Mouse (Mus musculus): ENCODE measurements around the gene Rbpjl. TPM values are rescaled to one million over a fixed set of nuclear protein-coding genes. Genes with fewer than 3 reads are reported as not detected.

The Rbpjl gene
- polyA plus RNA-seq, 1 experiment from 2014 or later = 45.2 TPM

- Histone ChIP-seq H3K4me3 (replicated peaks; ENCODE audit: low read length) (no peak overlapping the region), H3K4me1 (ENCODE audit: control insufficient read depth, insufficient read depth, low read length) (peaks cover 6% of the 10 kb centered on the region), H3K36me3 (ENCODE audit: control insufficient read depth, insufficient read depth, low read length) (no peaks in the 10 kb centered on the region), H3K27me3 (ENCODE audit: control insufficient read depth, insufficient read depth, low read length) (peaks cover 11% of the 10 kb centered on the region; the same call in 1 of the 2 replicates), H3K4me2 (ENCODE audit: low read depth, low read length) (no peak overlapping the region), H3K9me3 (replicated peaks; ENCODE audit: control insufficient read depth, low read length) (no peaks in the 10 kb centered on the region), H3K9ac (ENCODE audit: low read length) (no peak overlapping the region), H3K27ac (ENCODE audit: low read length) (no peak overlapping the region)
- ATAC-seq (ENCODE audit: insufficient read depth, low FRiP score) = no peak
- 10% methylated on average over 8 of the region's 8 CpGs for WGBS
Measured at GRCm38 (mm10) chr2:164386953-164387352, 16.0 kb upstream of the Rbpjl start.

- peak within 1 kb of the TSS; percentile 80 for H3K4me2 ChIP-seq (ENCODE audit: low read depth, low read length)
- WGBS = 2% methylated on average over 17 of the region's 17 CpGs
- no peak within 1 kb of the TSS for H3K27ac ChIP-seq (ENCODE audit: low read length)
- H3K36me3 ChIP-seq (ENCODE audit: control insufficient read depth, insufficient read depth, low read length) = no peaks in the 10 kb centered on the region
- H3K27me3 ChIP-seq (ENCODE audit: control insufficient read depth, insufficient read depth, low read length) = peaks cover 11% of the 10 kb centered on the region; the same call in 1 of the 2 replicates
- H3K4me3 ChIP-seq (replicated peaks; ENCODE audit: low read length) = peak within 1 kb of the TSS; percentile 58
- peak; percentile 60; the same call in 1 of the 2 replicates for ATAC-seq (ENCODE audit: insufficient read depth, low FRiP score)
- peaks cover 6% of the 10 kb centered on the region for H3K4me1 ChIP-seq (ENCODE audit: control insufficient read depth, insufficient read depth, low read length)
- peak within 1 kb of the TSS; percentile 71 for H3K9ac ChIP-seq (ENCODE audit: low read length)
- H3K9me3 ChIP-seq (replicated peaks; ENCODE audit: control insufficient read depth, low read length) = no peaks in the 10 kb centered on the region
Measured at GRCm38 (mm10) chr2:164389020-164389419, 13.9 kb upstream of the Rbpjl start, which contains the start of gene Slpi. TSS of gene Slpi (minus strand) at chr2:164389095.

GRCm38 (mm10) chr2:164389499-164389898 is 13.4 kb upstream of the Rbpjl start:
- peak overlapping the region; percentile 80 for H3K4me2 ChIP-seq (ENCODE audit: low read depth, low read length)
- 1% methylated on average over 30 of the region's 30 CpGs for WGBS
- ATAC-seq (ENCODE audit: insufficient read depth, low FRiP score) = peak; percentile 69

GRCm38 (mm10) chr2:164393126-164393525 is 9.8 kb upstream of the Rbpjl start:
- Histone ChIP-seq H3K27ac (ENCODE audit: low read length) (no peak overlapping the region), H3K4me2 (ENCODE audit: low read depth, low read length) (no peak overlapping the region), H3K9me3 (replicated peaks; ENCODE audit: control insufficient read depth, low read length) (no peaks in the 10 kb centered on the region; the same call in none of the 2 replicates), H3K27me3 (ENCODE audit: control insufficient read depth, insufficient read depth, low read length) (peaks cover 6% of the 10 kb centered on the region; the same call in 1 of the 2 replicates), H3K36me3 (ENCODE audit: control insufficient read depth, insufficient read depth, low read length) (no peaks in the 10 kb centered on the region), H3K4me1 (ENCODE audit: control insufficient read depth, insufficient read depth, low read length) (peaks cover 6% of the 10 kb centered on the region; the same call in 1 of the 2 replicates), H3K9ac (ENCODE audit: low read length) (no peak overlapping the region), H3K4me3 (replicated peaks; ENCODE audit: low read length) (no peak overlapping the region)
- ATAC-seq (ENCODE audit: insufficient read depth, low FRiP score) = no peak
- WGBS = 79% methylated on average over 29 of the region's 29 CpGs

More at GRCm38 (mm10) chr2:164389499-164389898, 13.4 kb upstream of the Rbpjl start:
- H3K27ac ChIP-seq (ENCODE audit: low read length) = no peak overlapping the region
- H3K9me3 ChIP-seq (replicated peaks; ENCODE audit: control insufficient read depth, low read length) = no peaks in the 10 kb centered on the region
- H3K4me1 ChIP-seq (ENCODE audit: control insufficient read depth, insufficient read depth, low read length) = peaks cover 6% of the 10 kb centered on the region
- peaks cover 11% of the 10 kb centered on the region; the same call in 1 of the 2 replicates for H3K27me3 ChIP-seq (ENCODE audit: control insufficient read depth, insufficient read depth, low read length)
- H3K9ac ChIP-seq (ENCODE audit: low read length) = peak overlapping the region; percentile 71
- peak overlapping the region; percentile 58 for H3K4me3 ChIP-seq (replicated peaks; ENCODE audit: low read length)
- H3K36me3 ChIP-seq (ENCODE audit: control insufficient read depth, insufficient read depth, low read length) = no peaks in the 10 kb centered on the region

GRCm38 (mm10) chr2:164396076-164396475 is 6.9 kb upstream of the Rbpjl start:
- H3K4me2 ChIP-seq (ENCODE audit: low read depth, low read length) = no peak overlapping the region
- no peak overlapping the region for H3K4me3 ChIP-seq (replicated peaks; ENCODE audit: low read length)
- no peak for ATAC-seq (ENCODE audit: insufficient read depth, low FRiP score)
- no peak overlapping the region for H3K9ac ChIP-seq (ENCODE audit: low read length)
- H3K9me3 ChIP-seq (replicated peaks; ENCODE audit: control insufficient read depth, low read length) = no peaks in the 10 kb centered on the region; the same call in none of the 2 replicates
- H3K27ac ChIP-seq (ENCODE audit: low read length) = no peak overlapping the region
- no peaks in the 10 kb centered on the region for H3K36me3 ChIP-seq (ENCODE audit: control insufficient read depth, insufficient read depth, low read length)
- WGBS = 91% methylated on average over 7 of the region's 7 CpGs
- H3K4me1 ChIP-seq (ENCODE audit: control insufficient read depth, insufficient read depth, low read length) = no peaks in the 10 kb centered on the region
- H3K27me3 ChIP-seq (ENCODE audit: control insufficient read depth, insufficient read depth, low read length) = peaks cover 18% of the 10 kb centered on the region

GRCm38 (mm10) chr2:164396911-164397310 is 6.0 kb upstream of the Rbpjl start:
- Histone ChIP-seq H3K27me3 (ENCODE audit: control insufficient read depth, insufficient read depth, low read length) (peaks cover 26% of the 10 kb centered on the region), H3K27ac (ENCODE audit: low read length) (no peak overlapping the region), H3K4me1 (ENCODE audit: control insufficient read depth, insufficient read depth, low read length) (no peaks in the 10 kb centered on the region), H3K36me3 (ENCODE audit: control insufficient read depth, insufficient read depth, low read length) (no peaks in the 10 kb centered on the region), H3K4me3 (replicated peaks; ENCODE audit: low read length) (no peak overlapping the region), H3K4me2 (ENCODE audit: low read depth, low read length) (no peak overlapping the region), H3K9me3 (replicated peaks; ENCODE audit: control insufficient read depth, low read length) (no peaks in the 10 kb centered on the region; the same call in none of the 2 replicates), H3K9ac (ENCODE audit: low read length) (no peak overlapping the region)
- no peak for ATAC-seq (ENCODE audit: insufficient read depth, low FRiP score)
- WGBS = 65% methylated on average over 12 of the region's 12 CpGs

- 21% methylated on average over 14 of the region's 14 CpGs for WGBS
- peak overlapping the region; percentile 49; the same call in 1 of the 2 replicates for H3K9ac ChIP-seq (ENCODE audit: low read length)
- H3K9me3 ChIP-seq (replicated peaks; ENCODE audit: control insufficient read depth, low read length) = no peaks in the 10 kb centered on the region
- peak overlapping the region; percentile 30; the same call in 1 of the 2 replicates for H3K27ac ChIP-seq (ENCODE audit: low read length)
- no peaks in the 10 kb centered on the region for H3K36me3 ChIP-seq (ENCODE audit: control insufficient read depth, insufficient read depth, low read length)
- 0 out of 2 replicates have a peak overlapping the region, but pooled peaks have one; percentile 73 for H3K4me2 ChIP-seq (ENCODE audit: low read depth, low read length)
- H3K4me1 ChIP-seq (ENCODE audit: control insufficient read depth, insufficient read depth, low read length) = peaks cover 9% of the 10 kb centered on the region; the same call in 1 of the 2 replicates
- peak overlapping the region; percentile 43 for H3K4me3 ChIP-seq (replicated peaks; ENCODE audit: low read length)
- 0 out of 2 replicates have a peak, but pooled peaks have one; percentile 8 for ATAC-seq (ENCODE audit: insufficient read depth, low FRiP score)
- peaks cover 67% of the 10 kb centered on the region for H3K27me3 ChIP-seq (ENCODE audit: control insufficient read depth, insufficient read depth, low read length)
Measured at GRCm38 (mm10) chr2:164403396-164404081, 598 bp downstream of the Rbpjl start.

- Histone ChIP-seq H3K27me3 (ENCODE audit: control insufficient read depth, insufficient read depth, low read length) (peaks cover 72% of the 10 kb centered on the region), H3K36me3 (ENCODE audit: control insufficient read depth, insufficient read depth, low read length) (no peaks in the 10 kb centered on the region), H3K4me2 (ENCODE audit: low read depth, low read length) (peak overlapping the region; percentile 73), H3K4me1 (ENCODE audit: control insufficient read depth, insufficient read depth, low read length) (peaks cover 9% of the 10 kb centered on the region; the same call in 1 of the 2 replicates), H3K9me3 (replicated peaks; ENCODE audit: control insufficient read depth, low read length) (no peaks in the 10 kb centered on the region), H3K27ac (ENCODE audit: low read length) (no peak overlapping the region), H3K4me3 (replicated peaks; ENCODE audit: low read length) (peak overlapping the region; percentile 43), H3K9ac (ENCODE audit: low read length) (peak overlapping the region; percentile 49)
- no peak for ATAC-seq (ENCODE audit: insufficient read depth, low FRiP score)
- WGBS = 2% methylated on average over 48 of the region's 49 CpGs
Measured at GRCm38 (mm10) chr2:164404082-164404990, 1.4 kb downstream of the Rbpjl start.
